Mouse (Mus musculus) effector memory CD4-positive, alpha-beta T cell, adult 5 months (primary cell): Measurements from ENCODE around the gene 2610001J05Rik. TPM values are rescaled to one million over a fixed set of nuclear protein-coding genes. Genes with fewer than 3 reads are reported as not detected.

Experiments used
- polyA plus RNA-seq: library from polyadenylated mRNA; unstranded; fragments of 100-300 nt; shearing (Covaris generic); gene quantifications from one replicate; pipeline ENCODE4 v1.2.1, GENCODE M21; 2017

2610001J05Rik gene
- 78.0 TPM for polyA plus RNA-seq

DNA sequence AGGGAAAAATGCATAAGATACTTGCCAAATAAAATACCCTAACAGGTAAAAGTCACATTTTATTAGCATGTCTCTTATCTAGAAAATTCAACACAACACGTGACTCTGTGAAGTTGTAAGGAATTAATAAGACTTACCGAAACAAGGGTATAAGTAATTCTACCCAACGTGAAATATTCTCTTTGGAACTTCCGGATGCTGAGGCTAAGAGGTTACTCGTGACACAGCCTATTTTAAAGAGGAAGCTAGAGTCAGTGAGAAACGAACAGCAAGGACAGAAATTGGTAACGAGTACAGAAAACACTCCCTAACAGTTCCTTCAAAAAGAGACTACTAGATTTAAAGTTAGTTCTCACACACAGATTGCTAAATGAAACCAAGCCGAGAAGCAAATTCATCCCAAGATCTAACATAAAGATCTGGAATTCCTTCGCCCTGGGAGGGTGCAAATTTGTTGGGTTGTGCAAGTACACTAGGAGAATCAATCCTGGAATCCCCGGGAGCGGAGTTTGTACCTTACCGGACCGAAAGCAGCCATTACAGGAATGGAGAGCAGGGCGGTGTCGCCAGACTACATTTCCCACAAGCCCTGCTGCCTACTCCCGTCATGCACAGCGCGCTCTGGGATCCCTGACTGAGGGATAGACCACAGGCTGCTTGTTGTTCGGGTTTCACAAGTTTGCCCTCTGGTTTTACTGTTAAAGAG, at the start of gene 2610001J05Rik:
Gene 2610001J05Rik, minus strand, starts transcription at position 600 of the 706 bp plus-strand sequence.

DNA sequence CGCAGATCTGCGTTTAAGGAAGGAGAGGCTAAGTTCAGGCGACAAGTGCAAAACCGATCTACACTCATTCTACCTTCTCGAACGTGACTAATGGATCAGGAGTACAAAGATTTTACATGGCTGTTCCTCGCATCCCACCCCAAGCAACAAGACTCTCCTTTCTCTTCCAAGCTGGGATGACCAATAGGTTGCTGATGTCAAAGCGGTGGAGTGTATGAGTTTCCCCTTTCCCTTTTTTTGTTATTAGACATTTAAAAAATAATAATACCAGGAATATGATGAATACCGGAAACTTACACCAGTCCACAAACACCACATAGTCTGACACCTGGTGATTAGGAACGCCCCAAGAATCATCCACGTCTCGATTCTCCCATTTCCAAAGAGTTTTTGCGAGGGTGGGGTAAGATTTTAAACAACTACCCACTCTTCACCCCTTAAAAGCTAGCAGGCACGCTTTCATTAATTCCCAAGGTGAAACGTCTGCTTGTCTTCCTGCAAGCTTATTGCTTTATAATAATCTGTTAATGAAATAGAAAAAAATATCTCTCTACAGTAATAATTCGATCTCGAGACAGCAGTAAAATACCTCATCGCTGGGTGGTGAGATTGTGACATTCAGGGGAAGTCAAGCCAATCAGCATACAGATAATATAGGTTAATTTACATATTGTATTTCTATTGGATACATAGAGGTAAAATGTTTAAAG, 31.8 kb downstream of the 2610001J05Rik start, which contains the start of gene Gpr85:
Gene Gpr85, minus strand, starts transcription at position 598 of the 710 bp plus-strand sequence.

Other genes with a start within 250 kb of the 2610001J05Rik start
- gene Bmt2, start 193.6 kb downstream of the 2610001J05Rik start, polyA plus RNA-seq: 27.4 TPM
- gene Gpr85, start 31.6 kb downstream of the 2610001J05Rik start, polyA plus RNA-seq: 0.19 TPM